Mouse (Mus musculus): ENCODE measurements around the gene Lhx3.
A peak's percentile ranks its signal among the peaks of the same experiment; 100 is the strongest.

Lhx3 gene

GRCm38 (mm10) chr2:26208126-26208789, at the start of gene Lhx3:
Gene Lhx3 (minus strand): TSS chr2:26208289.
- no peak for DNase-seq

GRCm38 (mm10) chr2:26257315-26258096, 49.4 kb upstream of the Lhx3 start:
- no peak for DNase-seq

- no peak for DNase-seq
These were observed 46.7 kb upstream of the Lhx3 start for GRCm38 (mm10) chr2:26254816-26255215.

GRCm38 (mm10) chr2:26252514-26253206, 44.6 kb upstream of the Lhx3 start:
- DNase-seq = no peak

- no peak for DNase-seq
These were observed 39.4 kb upstream of the Lhx3 start for GRCm38 (mm10) chr2:26247531-26247930.

GRCm38 (mm10) chr2:26240841-26241240, 32.8 kb upstream of the Lhx3 start:
- no peak for DNase-seq

- DNase-seq = no peak
These were observed 32.2 kb upstream of the Lhx3 start for GRCm38 (mm10) chr2:26240330-26240729.

GRCm38 (mm10) chr2:26237290-26237782, 29.2 kb upstream of the Lhx3 start, which contains the start of gene Qsox2:
Gene Qsox2 (minus strand): TSS chr2:26237525.
- DNase-seq = peak; percentile 84

GRCm38 (mm10) chr2:26236681-26237289, 28.7 kb upstream of the Lhx3 start:
- no peak for DNase-seq

- DNase-seq = no peak
These were observed 26.7 kb upstream of the Lhx3 start for GRCm38 (mm10) chr2:26234771-26235170.

GRCm38 (mm10) chr2:26234253-26234652, 26.2 kb upstream of the Lhx3 start:
- no peak for DNase-seq

GRCm38 (mm10) chr2:26231366-26231765, 23.3 kb upstream of the Lhx3 start:
- DNase-seq = no peak

GRCm38 (mm10) chr2:26230253-26230652, 22.2 kb upstream of the Lhx3 start:
- no peak for DNase-seq

GRCm38 (mm10) chr2:26227788-26228187, 19.7 kb upstream of the Lhx3 start:
- DNase-seq = peak; percentile 54

- DNase-seq = no peak
These were observed 17.2 kb upstream of the Lhx3 start for GRCm38 (mm10) chr2:26225242-26225641.

- DNase-seq = peak; percentile 47
These were observed 15.9 kb upstream of the Lhx3 start for GRCm38 (mm10) chr2:26223961-26224360.

- DNase-seq = peak; percentile 86
These were observed 6.4 kb upstream of the Lhx3 start for GRCm38 (mm10) chr2:26214526-26214925.

- no peak for DNase-seq
These were observed 1.5 kb upstream of the Lhx3 start for GRCm38 (mm10) chr2:26209566-26209965.

- DNase-seq = no peak
These were observed 530 bp downstream of the Lhx3 start for GRCm38 (mm10) chr2:26207559-26207958.

- no peak for DNase-seq
These were observed 2.3 kb downstream of the Lhx3 start for GRCm38 (mm10) chr2:26205761-26206160.

GRCm38 (mm10) chr2:26205126-26205525, 3.0 kb downstream of the Lhx3 start:
- no peak for DNase-seq

GRCm38 (mm10) chr2:26202849-26203475, 5.1 kb downstream of the Lhx3 start:
- no peak for DNase-seq
